Mouse (Mus musculus) large intestine, adult 2 months (tissue): Measurements from ENCODE around the gene Igf2bp3. TPM values are rescaled to one million over a fixed set of nuclear protein-coding genes. Genes with fewer than 3 reads are reported as not detected.

Experiments
- DNase-seq: peaks from one replicate; pipeline ENCODE4 v3.0.0-alpha.2; 2012; ENCODE audit warnings: low read depth, low spot score
- WGBS: fragments of 180-500 bp; shearing (Covaris S2); methylation state at CpG from one replicate; pipeline ENCODE4 v1.1.7; 2018; 5-methylcytosine and 5-hydroxymethylcytosine counted together
- polyA plus RNA-seq: library from polyadenylated mRNA; depleted of rRNA; stranded (reverse); fragments of >200 nt; gene quantifications from 2 replicates; pipeline ENCODE4 v1.2.3, GENCODE M21; 2012

The Igf2bp3 gene
- polyA plus RNA-seq, 1 experiment, result 0.10 TPM

DNA sequence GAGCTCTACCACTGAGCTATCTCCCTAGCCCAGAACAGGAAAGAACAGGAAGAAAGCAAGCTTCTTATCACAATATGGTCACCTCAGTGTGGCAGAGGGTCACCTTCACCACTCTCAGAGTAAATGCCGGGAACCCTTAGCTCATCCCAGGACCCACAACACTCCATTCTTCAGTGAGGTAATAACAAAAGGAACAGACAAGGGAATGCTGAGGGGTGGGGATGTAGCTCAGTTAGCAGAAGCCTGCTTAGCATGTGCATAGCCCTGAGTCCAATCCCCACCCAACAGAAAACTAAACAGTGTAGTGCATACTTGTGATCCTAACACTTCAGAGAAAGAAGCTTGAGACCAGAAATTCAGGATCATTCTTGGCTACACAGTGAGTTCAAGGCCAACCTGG is 115.7 kb downstream of the Igf2bp3 start:
- no peak for DNase-seq
- WGBS, result 97% methylated on average over 1 of the region's 1 CpGs

DNA sequence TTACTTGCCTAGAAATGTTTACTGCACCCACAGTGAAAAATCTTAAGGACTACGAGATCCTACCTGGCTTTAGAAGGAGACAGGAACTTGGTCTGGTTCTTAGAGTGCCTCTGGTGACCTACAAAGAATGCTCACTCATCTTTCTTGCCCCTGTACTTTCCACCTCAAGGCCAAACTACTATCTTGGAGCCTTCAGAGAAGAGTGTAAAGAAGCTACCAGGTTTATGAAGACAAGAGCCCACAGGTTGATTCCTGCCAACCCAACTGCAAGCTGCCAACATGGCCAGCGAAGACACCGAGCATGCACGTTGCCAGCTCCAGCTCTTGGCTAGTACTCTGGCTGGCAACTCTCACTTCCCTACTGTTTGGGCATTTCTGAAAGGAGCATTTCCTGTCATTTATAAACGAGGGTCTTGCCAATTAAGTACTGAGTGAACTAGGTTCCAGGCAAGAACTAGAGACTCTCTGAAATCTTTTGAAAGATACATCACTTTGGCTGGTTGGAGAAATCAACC is 117.1 kb downstream of the Igf2bp3 start:
- 44% methylated on average over 5 of the region's 5 CpGs for WGBS
- no peak for DNase-seq

DNA sequence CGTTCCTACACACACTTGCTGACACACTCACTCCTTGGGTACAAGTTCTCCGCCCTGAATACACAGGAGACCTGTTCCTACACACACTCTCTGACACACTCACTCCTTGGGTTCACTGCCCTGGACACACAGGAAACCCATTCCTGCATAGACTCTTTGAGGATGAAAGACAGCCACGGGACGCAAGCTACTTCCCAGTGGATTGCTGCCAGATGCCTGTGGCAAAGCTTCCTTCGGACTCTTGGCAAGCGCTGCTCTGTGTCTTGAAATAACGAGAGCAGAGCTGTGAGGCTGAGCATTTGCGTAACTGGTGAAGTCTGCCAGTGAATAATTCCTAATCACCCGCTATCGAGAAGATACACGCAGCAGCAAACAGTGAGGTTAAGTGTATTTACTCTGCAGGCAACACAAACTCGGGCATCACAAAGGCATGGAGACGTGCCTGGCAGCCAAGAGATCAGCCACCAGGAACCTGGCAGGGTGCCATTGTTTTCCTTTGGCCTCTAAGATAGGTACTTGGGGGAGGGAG is 117.8 kb downstream of the Igf2bp3 start:
- WGBS, result 8% methylated on average over 13 of the region's 13 CpGs
- DNase-seq, result no peak

DNA sequence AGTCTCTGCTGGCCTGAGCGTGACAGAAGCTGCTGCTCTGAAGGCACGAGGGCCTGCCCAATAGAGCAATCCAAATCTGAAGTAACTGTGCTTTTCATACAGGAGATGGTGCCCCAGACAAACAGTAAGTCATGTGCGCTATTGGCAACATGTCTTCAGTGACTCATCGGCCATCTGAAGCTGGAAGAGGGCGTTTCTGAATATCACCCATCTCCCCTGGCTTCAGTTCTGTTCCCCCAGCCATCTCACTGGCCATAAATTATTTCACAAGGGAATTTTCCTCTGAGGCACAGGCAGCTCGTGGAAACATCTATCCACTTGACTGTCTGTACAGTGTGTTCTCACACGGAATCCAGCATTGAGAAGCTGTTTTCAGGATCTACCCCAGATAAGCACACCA is 118.3 kb downstream of the Igf2bp3 start:
- no peak for DNase-seq
- 20% methylated on average over 7 of the region's 7 CpGs for WGBS

DNA sequence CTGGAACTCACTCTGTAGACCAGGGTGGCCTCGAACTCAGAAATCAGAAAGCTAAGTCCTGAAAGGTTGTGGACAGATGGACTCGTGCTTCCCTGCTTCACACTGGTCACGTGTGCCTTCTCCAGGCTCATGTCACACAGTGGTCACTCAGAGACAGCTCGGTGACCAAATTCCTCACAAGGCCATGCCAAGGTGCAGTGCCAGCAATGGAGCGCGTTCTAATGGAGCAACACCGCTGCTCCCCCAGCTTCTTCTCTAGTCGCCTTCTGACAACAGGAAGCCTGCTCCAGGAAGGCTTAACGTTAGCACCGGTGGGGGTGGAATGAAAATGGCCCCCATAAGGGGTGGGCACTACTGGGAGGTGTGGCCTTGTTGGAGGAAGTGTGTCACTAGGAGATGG is 119.8 kb downstream of the Igf2bp3 start:
- 92% methylated on average over 10 of the region's 10 CpGs for WGBS
- DNase-seq, result no peak

DNA sequence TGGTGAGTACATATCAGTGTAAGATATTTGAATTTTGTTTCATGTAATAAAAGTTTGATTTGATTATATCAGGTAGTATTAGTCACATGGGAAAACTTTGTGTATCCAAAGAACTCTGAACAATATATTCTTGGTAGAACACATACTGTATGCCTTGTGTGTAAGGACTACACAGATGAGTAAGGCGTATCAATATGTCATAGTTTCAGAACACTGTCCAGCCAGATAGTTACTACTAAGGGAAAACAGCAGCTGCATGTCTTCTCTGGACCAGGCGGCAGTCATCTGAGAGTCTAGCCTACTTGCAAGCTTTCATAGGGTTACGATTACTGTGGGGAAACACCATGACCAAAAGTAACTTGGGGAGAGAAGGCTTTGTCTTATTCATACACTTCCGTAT is 131.7 kb downstream of the Igf2bp3 start:
- WGBS, result 94% methylated on average over 4 of the region's 4 CpGs
- DNase-seq, result no peak

DNA sequence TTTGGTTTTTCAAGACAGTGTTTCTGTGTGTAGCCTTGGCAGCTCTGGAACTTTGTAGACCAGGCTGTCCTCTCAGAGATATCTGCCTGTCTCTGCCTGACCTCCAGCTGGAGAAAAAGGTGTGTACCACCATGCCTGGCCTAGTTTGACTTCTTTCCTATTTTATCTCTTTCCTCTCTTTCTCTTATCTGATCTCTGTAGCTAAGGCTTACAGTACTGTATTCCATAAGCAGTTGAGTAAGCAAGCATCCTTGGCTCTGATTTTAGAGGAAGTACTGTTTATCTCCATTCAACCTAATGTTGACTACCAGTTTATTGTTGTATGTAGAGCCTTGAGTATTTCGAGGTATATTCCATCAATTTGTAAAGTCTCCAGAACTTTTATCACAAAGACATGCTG is 135.4 kb downstream of the Igf2bp3 start:
- no peak for DNase-seq

DNA sequence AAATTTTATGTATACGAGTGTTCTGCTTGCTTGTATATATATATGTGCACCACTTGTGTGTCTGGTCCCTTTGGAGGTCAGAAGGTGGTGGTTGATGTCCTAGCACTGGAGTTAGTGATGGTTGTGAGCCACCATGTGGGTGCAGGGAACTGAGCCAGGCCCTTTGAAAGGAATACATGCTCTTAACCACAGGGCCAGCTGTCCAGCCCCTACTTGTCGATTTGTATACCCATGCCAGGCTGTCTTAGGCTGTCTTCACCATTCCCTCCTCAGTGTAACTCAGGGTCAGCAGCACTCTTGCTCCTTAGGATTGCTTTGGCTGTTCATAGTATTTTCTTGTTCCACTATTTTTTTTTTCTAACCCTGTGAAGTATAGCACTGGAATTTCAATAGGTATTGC is 136.9 kb downstream of the Igf2bp3 start:
- DNase-seq, result no peak

More for the DNA sequence above, 135.4 kb downstream of the Igf2bp3 start:
- 52% methylated on average over 1 of the region's 1 CpGs for WGBS

DNA sequence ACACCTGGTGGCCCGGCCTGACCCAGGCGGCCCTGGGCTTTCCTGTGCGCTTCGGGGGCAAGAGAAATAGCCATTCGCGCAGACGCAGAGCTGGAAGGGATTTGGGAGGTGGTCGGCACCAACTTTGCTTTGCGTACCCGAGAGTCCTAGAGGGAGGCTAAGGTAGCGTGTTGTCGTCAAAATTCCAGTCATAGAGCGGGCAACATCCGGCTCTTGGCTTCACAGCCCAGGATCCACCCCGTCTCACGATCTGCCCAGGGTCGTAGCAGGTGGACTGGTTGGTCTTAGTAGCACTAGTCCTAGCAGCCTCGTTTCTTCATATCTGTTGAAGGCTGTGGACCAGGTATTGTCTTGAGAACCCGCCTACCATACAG is 140.7 kb downstream of the Igf2bp3 start:
- WGBS, result under 1% methylated on average over 19 of the region's 19 CpGs
- no peak for DNase-seq

More for the DNA sequence above, 136.9 kb downstream of the Igf2bp3 start:
- 87% methylated on average over 2 of the region's 2 CpGs for WGBS

DNA sequence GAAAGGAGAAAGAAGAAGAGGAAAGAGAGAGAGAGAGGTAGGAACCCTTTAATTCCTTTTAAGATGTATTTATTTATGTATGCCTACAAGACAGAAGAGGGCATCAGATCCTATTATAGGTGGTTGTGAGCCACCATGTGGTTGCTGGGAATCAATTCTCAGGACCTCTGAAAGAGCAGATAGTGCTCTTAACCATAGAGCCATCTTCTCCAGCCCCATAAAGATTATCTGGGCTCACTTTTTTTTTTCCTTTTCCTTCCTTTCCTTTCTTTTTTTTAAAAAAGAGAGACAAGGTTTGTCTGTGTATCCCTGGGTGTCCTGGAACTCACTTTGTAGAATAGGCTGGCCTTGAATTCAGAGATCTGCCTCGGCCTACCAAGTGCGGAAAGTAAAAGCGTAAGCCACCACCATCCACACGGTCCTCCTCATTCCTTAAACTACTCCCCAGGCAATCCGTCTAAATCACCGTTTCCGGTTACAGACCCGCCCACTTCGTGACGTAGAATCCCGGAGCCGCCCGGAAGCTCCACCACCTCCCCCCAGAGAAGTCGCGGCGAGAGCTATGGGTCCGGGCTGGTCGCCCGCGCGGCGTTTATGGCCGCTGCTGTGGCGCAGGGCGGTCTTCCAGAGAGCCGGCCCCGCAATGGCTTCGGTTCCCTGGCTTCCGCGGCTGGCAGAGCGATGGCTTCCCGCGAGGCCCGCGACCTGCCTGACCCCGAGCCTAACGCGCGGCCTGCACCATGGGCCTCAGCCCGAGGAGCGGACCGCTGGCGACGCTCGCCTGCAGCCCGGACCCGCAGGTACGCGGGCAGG is 141.2 kb downstream of the Igf2bp3 start, which contains the start of gene Malsu1:
Gene Malsu1 (plus strand): TSS at position 492 of the 813 bp plus-strand sequence.
- WGBS, result under 1% methylated on average over 49 of the region's 49 CpGs
- peak; percentile 88 for DNase-seq

DNA sequence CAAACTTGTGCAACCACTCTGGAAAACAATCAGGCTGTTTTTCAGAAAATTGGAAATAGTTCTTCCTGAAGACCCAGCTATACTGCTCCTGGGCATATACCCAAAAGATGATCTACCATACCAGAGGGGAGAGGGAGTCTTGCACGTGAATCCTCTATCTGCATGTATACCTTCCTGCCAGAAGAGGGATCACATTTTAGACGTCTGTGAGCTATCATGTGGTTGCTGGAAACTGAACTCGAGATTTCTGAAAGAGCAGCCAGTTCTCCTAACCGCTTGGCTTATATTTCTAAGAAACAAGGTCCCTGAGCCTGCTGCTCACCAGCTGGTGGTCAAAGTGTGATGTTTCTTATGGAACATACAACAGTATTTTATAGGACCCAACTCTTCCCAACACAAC is 146.4 kb downstream of the Igf2bp3 start:
- 33% methylated on average over 4 of the region's 4 CpGs for WGBS

DNA sequence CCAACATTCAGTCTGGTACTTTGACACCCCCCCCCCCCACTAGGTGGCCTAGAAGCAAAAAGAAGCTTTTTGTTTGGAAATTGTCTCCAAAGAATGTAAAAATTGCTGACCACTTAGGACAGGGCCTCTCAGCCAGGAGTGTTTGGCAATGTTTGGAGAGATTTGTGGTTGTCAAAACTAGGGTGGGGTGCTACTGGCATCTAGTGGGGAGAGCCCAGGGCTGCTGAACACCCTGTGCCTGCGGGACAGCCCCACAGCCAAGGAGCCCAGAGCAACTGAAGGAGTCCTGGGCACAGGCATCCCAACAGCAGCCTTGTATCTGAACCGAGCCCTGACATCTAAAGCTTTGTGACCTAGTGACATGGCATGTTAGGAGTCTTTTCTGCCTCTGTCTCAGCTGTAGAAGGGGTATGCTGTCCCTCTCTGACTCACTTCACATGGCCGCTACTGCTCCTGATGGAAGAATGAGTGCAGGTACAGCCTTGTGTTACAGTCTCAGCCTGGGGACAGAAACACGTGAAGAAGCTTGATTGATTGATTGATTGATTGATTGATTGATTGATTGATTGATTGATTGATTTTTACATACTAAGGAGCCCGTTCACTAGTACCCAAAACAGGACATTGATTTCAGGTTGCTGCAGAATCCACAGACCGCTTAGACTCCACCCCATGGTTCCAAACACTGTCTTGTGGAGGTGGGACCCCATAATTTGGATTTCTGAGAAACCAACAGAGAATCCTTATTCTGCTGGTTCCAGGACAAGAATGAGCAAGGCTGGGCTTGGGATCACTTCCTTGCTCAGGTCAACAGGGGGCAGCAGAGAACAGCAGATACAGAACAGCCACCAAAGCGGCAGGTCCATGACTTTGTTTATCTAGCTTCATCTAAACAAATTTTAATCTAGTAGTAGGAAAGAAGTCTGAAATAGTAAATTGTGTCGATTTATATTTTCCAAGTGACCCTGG is 157.4 kb downstream of the Igf2bp3 start:
- 36% methylated on average over 8 of the region's 8 CpGs for WGBS
- peak; percentile 45 for DNase-seq

More for the DNA sequence above, 146.4 kb downstream of the Igf2bp3 start:
- no peak for DNase-seq

DNA sequence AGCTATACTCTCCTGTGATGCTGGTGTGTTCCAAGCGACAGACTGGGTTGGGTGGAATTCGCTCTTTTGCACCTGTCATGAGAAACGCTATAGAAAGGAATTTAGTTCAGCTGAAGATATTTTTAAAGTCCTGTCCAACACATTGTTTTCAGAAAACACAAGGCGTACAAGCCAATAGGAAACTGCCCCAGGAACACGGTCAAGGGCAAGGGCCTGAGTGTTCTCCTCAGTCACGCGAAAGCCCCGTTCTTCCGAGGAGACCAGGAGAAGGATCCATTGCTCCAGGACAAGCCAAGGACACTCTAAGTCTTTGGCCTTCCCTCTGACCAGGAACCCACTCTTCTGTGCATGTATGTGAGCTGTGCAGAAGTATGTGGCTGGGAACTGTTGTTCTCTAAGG is 158.7 kb downstream of the Igf2bp3 start:
- DNase-seq, result no peak
- 83% methylated on average over 9 of the region's 9 CpGs for WGBS

DNA sequence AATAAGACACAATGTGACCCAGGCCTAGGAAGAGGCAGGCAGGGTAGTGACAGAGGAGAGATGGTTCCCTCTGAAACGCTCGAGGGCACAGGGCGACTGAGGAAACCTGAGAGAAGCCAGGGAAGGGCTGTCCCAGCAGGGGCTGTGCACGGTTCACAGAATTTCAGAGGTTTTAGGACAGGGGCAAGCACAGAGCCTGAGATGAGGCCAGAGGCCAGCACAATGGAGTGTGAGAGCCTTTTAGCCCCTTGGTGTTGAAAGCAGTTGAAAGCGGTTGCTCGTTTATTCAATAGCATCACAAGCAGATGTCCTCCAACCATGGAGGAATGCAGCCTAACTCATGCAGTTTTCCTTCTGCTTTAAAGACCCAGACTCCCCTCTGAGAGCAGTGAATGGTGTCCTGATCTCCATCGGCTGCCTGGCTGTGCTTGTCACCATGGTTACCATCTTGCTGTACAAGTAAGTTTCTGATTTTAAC is 159.5 kb downstream of the Igf2bp3 start:
- no peak for DNase-seq
- 62% methylated on average over 7 of the region's 7 CpGs for WGBS

DNA sequence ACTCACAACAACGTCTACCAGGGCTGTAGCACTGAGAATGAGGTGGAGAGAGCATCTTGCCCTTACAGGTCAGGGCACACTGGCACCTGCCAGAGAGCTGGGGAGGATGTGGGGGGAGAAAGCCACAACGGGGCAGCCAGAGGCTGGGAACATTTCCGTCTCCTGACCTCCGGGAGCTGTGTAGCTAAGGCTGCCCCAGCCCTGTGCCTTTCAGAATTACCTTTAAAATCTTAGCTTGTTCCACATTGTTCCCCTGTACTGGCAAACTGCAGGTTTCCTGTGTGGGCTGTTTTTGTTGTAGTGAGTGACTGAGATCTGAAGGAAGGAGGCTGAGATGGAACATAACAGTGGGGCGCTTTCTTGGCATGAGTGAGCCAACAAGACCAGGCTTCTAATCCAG is 162.6 kb downstream of the Igf2bp3 start:
- 54% methylated on average over 5 of the region's 5 CpGs for WGBS
- no peak for DNase-seq

DNA sequence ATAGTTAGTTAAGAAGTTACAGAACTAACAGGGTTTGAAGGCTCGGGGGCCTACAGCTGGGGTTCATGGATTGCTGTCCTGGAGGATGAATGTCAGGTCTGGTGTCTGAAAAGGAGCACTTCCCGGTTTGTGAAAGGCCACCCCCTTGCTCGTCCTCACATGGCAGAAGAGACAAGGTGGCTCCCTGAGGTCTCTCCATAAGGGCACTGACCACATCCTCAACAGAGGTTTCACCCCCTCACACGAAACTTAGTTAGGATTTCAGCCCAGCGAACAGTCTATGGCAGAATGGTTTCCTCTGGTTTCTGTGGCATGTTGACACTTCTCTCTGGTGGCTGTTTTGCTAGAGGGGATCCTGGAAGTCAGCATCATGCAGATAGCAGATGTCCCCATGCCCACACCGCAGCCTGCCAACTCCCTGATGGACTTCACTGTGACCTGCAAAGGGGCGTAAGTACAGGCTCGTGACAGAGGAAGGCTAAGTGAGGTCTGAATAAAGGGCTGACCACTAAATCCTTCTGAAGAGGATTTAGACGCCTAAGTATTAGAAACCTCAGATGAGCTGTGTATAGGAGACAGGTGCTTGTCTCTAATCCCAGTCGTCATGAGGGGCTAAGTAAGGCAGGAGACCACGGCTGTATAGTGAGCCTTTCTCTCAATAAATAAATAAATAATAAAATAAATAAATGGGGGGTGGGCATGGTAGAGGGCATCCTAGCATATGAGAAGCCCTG is 163.9 kb downstream of the Igf2bp3 start:
- 69% methylated on average over 11 of the region's 11 CpGs for WGBS
- DNase-seq, result no peak

DNA sequence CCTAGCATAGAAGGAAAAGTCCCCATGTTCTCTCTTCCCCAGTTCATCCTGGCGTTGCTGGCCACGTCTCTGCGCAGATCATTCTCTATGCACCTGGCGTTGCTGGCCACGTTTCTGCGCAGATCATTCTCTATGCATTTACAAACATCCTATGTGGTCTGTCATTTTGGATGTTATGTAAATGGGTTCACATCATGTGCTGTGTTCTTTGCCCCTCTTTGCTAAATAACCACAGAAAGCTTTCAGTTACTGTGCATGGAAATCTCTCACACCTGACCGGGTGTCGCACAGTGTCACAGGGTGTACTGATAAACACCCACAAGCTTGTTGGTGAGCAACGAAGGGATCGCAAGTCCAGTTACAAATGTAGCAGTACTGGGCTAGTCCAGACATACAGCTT is 166.4 kb downstream of the Igf2bp3 start:
- WGBS, result 88% methylated on average over 10 of the region's 10 CpGs
- no peak for DNase-seq

DNA sequence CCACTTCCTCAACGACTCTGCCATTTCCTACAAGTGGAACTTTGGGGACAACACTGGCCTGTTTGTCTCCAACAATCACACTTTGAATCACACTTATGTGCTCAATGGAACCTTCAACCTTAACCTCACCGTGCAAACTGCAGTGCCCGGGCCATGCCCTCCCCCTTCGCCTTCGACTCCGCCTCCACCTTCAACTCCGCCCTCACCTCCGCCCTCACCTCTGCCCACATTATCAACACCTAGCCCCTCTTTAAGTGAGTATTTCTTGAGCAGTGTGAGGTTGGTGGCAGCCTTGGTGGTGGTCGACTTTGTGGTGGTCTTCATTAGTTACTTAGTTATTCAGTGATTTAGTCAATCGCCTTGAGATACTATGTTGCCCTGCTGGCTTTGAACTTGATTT is 166.9 kb downstream of the Igf2bp3 start:
- DNase-seq, result no peak
- 62% methylated on average over 10 of the region's 10 CpGs for WGBS

DNA sequence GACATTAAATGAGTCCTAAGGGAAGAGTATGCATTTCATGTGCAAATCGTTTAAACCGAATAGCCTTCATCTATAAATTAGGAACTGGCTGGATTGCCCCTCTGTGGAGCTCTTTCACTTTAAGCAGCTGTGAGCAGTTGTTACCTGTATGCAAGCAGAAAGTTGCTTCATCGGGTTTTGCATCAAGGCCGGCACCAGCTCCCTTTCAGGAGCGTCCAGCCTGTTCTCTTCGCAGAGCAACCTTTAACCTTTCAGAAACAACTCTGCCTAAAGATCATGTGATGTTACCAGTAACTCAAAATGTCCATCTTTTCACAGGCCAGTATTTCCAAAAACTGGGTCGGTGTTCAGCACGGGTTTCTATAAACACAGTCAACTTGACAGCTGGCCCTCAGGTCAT is 167.8 kb downstream of the Igf2bp3 start:
- DNase-seq, result no peak
- 62% methylated on average over 8 of the region's 8 CpGs for WGBS
